Mouse (Mus musculus) layer of hippocampus, postnatal 36 days (tissue): ENCODE measurements at regions not wholly inside any gene's neighbourhood (a gene's known extent, or its start where the extent isn't known, plus 50 kb on each side); places are given as distances from the start of the nearest gene placed in this dataset.

Source experiments
- DNase-seq, 2 experiments: peaks; one replicate each; pipeline ENCODE4 v3.0.0; 2022

- no peak for DNase-seq
Observed at GRCm38 (mm10) chr14:45714311-45714710, 56.4 kb upstream of the Ddhd1 start.

GRCm38 (mm10) chr14:45714786-45715185, 56.8 kb upstream of the Ddhd1 start:
- DNase-seq, result no peak

DNA sequence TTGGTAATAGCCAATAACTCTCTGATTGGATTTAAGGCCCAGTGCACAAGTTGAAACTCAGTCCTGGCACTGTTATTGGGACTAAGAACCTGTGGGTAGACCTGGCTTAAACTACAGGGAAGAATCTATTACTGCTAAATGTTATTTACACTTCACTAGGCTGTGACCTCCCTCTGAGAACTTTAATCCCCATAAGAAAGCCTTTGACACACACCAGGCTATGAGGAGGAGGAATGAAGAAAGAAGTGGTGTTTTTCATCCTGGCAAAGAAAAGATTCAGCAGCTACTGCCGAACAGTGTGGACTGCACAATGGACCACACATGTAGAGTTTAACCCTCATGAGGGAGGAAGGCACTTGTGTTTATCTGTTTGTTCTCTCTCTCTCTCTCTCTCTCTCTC, 58.2 kb upstream of the Ddhd1 start:
- DNase-seq, result no peak

DNA sequence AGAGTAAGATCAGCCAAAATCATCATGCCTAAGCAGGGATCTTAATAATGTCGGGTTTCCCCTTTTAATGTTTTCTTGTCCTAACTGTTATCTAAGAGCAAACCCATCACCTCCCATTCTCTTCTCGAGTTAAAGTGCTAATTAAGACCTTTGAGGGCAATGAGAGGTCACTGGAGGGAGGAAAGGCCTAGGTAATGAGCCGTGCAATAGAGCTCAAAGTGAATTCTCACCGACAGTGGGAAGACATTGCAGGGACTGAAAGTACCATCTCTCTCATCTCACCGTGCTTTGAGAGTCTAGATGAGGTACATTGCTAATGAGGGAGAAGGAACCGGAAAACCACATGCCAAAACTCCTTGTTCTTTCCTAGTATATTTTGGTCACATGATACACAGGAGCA, 64.9 kb upstream of the Ddhd1 start:
- no peak for DNase-seq

DNA sequence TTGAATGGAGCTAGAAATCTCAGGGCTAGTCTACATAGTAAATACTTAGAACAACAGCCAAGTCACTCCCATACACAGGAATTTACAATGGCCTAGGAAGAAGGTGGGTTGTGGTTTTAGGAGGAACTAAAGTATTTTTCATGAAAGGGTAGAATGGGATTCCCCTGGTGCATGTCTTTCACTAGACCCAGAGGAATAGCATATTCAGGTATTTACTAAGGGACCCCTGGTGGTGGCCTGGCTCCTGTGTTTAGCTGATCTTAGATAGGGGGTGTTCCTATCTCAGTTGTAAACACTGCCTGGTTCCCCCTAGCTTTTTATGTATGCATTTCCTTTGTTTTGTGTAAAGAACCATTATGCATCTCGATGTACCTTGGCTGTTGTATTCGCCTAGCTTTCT, 66.4 kb upstream of the Ddhd1 start:
- no peak for DNase-seq

DNA sequence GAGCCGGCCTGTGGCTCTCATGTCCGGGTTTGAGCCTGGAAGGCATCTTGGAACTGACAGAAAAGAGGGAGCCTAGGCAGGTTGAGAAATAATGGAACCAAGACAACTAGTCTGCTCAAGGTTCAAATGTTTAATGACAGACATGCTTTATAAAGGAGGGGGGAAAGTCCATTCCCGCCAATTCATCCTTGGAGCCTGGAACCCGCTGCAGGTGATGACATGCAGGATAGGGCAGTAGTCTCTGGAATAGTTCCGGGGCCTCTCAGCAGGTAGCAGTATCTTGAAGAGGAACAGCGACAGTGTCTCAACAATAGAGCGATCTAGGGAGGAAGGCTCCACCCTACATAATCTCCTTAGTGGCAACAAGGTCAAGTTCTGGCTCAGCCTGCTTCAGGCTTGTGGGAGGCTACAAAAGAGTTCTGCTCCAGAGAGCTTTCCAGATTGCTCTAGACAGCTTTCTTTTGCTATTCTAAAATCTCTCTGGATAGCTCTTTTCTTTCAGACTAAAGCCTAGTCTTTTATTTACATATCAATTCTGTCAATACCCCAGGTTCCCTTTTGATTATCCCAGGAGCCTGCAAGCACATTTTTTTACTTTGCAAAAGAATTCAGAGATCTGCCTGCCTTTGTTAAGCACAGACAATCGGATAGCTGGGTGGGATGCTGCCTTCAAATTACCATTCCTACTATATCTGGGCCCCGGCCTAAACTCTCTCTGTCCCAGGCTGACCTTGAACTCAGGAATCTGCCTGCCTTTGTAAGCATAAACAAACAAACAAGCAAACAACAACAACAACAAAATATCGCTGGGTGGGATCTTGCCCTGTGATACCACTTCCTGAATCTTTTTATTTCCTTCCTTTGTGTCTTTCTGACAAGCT, 76.8 kb upstream of the Ddhd1 start:
- DNase-seq, result no peak

GRCm38 (mm10) chr14:45737966-45738365, 80.0 kb upstream of the Ddhd1 start:
- no peak for DNase-seq

DNA sequence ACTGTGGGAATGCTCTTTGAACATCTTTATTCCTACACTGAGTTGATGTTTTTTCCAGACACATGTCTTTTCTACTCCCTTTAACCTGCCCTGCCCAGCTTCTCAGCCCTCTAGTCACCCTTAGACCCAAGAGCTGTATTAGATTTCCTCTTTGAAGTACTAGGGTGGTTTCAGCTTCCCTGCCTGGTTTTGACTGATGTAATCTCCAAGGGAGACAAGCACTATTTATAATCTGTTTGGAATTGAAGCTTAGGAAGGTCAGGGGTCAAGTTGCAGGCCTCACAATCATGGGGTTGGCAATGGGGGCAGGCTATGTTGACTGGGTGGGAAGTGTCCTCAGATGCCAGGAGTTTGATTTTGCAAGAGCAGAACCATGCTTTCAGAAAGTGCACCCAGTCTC, 81.7 kb upstream of the Ddhd1 start:
- DNase-seq, result no peak

GRCm38 (mm10) chr14:45740662-45741061, 82.7 kb upstream of the Ddhd1 start:
- DNase-seq, result no peak

DNA sequence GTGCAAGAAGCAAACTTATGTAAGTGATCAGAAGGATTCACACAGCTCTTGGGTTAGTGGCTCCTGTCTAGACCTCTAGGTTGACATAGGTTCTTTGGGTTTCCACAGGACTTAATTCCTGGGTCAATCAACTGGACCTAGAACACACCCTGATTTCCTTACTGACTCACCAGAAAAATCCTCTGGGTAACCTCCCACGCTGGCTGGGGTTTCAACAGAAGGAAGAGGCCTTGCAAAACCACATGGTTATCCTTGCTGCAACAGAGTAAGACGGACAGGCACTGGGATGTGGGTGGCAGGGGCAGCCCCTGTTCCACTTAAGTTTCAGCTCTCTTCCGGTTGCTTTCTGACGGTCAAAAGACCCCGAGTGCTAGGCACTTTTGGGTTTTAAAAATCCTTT, 88.2 kb upstream of the Ddhd1 start:
- DNase-seq, result no peak

DNA sequence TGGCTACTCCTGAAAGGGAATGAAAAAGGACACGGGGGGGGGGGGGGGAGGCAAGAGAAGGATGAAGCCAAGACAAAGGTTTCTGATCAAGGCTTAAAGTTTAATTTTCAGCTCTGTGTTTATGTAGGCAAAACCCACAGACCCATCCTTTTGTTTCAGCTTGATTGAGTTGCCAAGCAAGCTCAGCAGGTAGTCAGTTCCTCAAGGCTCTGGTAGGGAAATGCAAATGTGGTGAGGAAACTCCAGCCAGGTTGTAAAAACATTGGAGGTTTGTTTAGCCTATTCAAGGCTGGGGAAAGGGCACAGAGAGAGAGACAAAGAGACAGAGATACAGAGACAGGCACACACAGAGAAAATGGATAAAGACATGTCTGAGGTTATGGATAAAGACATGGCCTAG, 99.4 kb upstream of the Ddhd1 start:
- DNase-seq, result no peak

DNA sequence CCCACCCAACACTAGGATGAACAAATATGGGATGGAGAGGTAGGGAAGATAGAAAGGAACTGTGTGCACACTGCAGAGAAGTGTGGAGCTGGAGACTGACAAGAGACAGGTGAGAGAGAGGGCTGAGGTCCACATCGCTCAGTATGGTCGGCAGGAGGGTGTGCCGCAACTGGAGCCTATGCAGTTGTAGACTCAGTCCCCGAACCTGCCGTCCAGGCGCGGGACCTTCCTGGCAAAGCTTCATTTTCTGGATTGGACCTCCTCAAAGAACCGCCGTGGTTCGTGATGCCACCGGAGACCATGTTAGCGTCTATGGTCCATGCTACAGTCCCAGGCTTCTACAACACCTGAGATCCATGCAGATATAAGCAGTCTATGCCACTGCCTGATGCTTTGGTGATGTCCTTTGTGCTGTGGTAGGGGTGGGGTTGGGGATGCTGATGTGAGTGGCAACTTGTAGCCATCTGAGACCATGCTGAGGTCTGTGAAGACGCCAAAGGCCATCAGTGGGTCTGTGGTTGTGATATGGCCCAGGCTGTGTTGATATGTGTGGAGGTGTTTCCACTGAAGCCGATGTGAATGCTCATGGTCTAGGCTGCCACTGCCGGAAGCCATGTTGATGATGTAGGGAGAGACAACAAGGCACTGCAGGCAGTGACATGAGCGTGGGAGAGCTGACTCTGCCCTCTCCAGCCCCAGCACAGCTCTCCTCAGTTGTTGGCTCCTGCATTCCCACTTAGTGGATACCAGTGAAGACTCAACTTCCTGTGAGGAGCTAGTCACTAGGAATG, 103.1 kb upstream of the Ddhd1 start:
- DNase-seq, result no peak

- DNase-seq, result no peak
Observed at GRCm38 (mm10) chr14:45764231-45764630, 106.3 kb upstream of the Ddhd1 start.

DNA sequence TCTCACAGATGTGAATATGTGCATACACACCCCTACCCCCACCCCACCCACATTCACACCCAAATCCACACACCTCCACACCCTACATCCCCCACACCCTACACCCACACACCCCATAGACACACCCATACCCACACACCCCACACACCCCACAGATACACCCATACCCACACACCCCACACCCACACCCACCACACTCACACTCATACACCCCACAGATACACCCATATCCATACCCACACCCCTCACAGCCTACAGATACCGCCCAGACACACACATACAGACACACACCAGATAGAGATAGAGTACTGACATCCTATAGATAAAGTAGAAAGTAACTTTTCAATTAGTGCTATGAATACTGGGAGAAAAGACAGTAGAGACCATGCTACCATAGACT, 108.6 kb upstream of the Ddhd1 start:
- DNase-seq, result no peak

DNA sequence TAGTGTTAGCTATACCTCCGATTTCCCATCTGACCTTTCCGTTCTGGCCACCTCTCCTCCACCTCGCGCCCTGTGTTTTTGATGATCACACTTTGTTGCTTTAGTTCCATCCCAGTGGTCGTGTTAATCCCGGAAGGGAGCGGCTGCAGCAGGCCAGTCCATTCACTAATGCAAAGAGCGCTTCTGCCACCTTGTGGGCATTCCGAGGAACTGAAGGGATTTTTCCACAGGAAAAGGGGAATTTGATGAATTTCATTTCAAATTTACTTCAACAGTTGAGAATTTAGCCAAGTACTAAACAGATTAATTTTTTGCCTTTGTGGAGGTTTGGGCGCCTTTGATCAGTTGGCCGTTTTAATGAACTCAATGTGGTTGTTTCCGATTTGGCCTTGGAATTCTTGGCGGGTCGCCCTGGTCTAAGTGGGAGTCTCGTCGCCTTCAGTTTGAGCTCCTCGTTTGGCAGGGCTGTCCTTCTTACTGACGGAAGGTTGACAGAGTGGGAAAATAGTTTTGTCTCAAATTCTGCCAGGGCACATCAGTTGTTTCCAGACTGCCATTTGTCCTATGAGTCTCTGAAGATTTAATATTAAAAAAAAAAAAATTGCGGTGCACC, 114.8 kb upstream of the Ddhd1 start:
- DNase-seq, result peak; percentile 51 to 58

DNA sequence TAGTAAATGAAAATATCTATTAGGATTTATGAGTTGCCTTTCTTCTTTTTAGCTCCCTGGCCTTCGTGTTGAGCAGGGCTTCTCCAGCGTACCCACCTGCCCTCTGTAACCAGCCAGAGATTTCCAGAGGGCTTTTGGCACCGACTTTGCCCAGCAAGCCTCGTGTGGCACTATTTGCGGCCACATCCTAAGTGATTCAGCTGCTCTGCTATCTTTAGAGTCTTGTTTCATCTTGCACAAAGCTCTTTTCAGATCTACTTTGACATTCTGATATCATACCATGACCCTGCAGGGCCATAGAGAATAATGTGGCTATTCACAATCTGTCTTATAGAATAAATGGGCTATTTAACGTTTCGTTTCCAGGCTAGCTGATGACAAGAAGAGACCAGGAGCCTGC, 115.4 kb upstream of the Ddhd1 start:
- DNase-seq, result peak in 1 of 2 experiments; percentile 15

- no peak for DNase-seq
Observed at GRCm38 (mm10) chr14:45781850-45782249, 123.9 kb upstream of the Ddhd1 start.

DNA sequence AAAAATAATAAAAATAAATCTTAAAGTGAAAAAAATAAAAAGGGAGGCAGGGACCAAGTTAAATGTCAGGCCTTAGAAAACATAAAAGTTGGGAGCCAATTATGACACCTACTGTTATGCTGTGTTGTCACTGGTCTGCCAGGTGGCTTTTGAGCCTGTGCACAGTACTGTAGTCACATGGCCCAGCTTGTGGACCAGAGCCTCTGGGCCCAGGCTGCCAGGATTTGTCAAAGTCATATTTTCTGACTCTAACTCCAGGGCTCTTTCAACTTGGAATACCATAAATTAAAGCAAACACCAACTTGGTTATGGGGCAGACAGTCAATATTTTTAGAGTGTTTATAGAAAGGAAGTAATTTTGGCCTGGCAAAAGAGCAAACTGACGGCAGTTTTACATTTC, 137.0 kb upstream of the Ddhd1 start:
- no peak for DNase-seq

DNA sequence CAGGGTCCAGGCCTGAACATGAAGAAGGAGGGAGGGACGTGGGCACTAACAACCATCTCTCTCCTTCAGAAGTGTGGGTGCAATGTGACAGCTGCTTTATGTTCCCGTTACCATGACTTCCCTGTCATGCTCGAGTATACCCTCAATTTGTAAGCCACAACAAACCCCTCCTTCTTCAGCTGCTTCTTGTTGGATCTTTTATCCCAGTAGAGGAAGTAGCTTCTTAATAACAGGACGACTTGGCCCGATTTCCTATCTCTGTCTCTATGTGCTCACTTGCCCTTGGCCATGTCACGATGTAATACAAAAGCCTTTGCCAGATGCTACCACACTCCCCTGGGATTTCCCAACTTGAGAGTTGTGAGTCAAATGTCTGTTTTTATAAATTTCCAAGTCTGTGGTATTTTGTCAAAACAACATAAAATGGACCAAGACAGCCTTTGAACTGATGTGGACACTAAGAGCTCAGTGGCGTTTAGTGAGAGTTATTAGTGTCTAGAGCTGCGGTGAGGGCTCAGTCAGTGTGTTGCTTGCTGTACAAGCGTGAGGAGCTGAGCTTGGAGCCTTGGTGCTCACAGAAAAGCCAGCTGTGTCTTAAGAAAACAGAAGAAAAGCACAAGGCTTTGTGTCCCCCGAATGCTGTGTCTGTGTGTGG, 138.8 kb upstream of the Ddhd1 start:
- no peak for DNase-seq

- no peak for DNase-seq
Observed at GRCm38 (mm10) chr14:45797320-45797696, 139.4 kb upstream of the Ddhd1 start.

- no peak for DNase-seq
Observed at GRCm38 (mm10) chr14:45799286-45799685, 141.3 kb upstream of the Ddhd1 start.

GRCm38 (mm10) chr14:45805950-45806349, 148.0 kb upstream of the Ddhd1 start:
- no peak for DNase-seq

GRCm38 (mm10) chr14:45806726-45807280, 148.9 kb upstream of the Ddhd1 start:
- DNase-seq, result no peak
